Mouse (Mus musculus) gastrocnemius, adult 8-10 months (tissue): ENCODE measurements at regions not wholly inside any gene's neighbourhood (a gene's known extent, or its start where the extent isn't known, plus 50 kb on each side); places are given as distances from the start of the nearest gene placed in this dataset.

ENCODE experiments used
- DNase-seq, 2 experiments: peaks; one replicate each; pipeline ENCODE4 v3.0.0; 2022; ENCODE audit warnings: low spot score in 2 of 2

- DNase-seq = no peak
These were observed 265.6 kb downstream of the Hivep2 start for GRCm38 (mm10) chr10:14231464-14231863.

- no peak for DNase-seq
These were observed 251.4 kb downstream of the Hivep2 start for GRCm38 (mm10) chr10:14217284-14217683.

GRCm38 (mm10) chr10:14216191-14216992 lies 250.5 kb downstream of the Hivep2 start:
- DNase-seq = no peak

GRCm38 (mm10) chr10:14215512-14215911 lies 249.6 kb downstream of the Hivep2 start:
- DNase-seq = peak in 1 of 2 experiments; percentile 10

GRCm38 (mm10) chr10:14213536-14213935 lies 247.7 kb downstream of the Hivep2 start:
- no peak for DNase-seq

GRCm38 (mm10) chr10:14211926-14212325 lies 246.1 kb downstream of the Hivep2 start:
- DNase-seq = peak in 1 of 2 experiments; percentile 15

- DNase-seq = no peak
These were observed 245.6 kb downstream of the Hivep2 start for GRCm38 (mm10) chr10:14211481-14211880.

- no peak for DNase-seq
These were observed 244.6 kb downstream of the Hivep2 start for GRCm38 (mm10) chr10:14210445-14210844.

- DNase-seq = no peak
These were observed 244.2 kb downstream of the Hivep2 start for GRCm38 (mm10) chr10:14210045-14210444.

- no peak for DNase-seq
These were observed 242.3 kb downstream of the Hivep2 start for GRCm38 (mm10) chr10:14208206-14208605.

GRCm38 (mm10) chr10:14207616-14208015 lies 241.7 kb downstream of the Hivep2 start:
- DNase-seq = no peak

GRCm38 (mm10) chr10:14207051-14207570 lies 241.2 kb downstream of the Hivep2 start:
- DNase-seq = no peak
